Mouse (Mus musculus): ENCODE measurements around the gene Brms1l. TPM values are rescaled to one million over a fixed set of nuclear protein-coding genes. Genes with fewer than 3 reads are reported as not detected.

The Brms1l gene
- polyA plus RNA-seq (2012; rRNA removed), result 19.3 and 23.7 TPM in 2 replicates

GRCm38 (mm10) chr12:55836199-55836951 lies at the start of gene Brms1l:
Gene Brms1l (plus strand): TSS chr12:55836324.

GRCm38 (mm10) chr12:55820661-55821314 lies 15.3 kb upstream of the Brms1l start, which contains the start of gene Ralgapa1:
Gene Ralgapa1 (minus strand): TSS chr12:55821167.

Other genes starting within 250 kb of the Brms1l start
- gene Insm2, start 236.9 kb upstream of the Brms1l start, polyA plus RNA-seq (2012; rRNA removed), result not detected in 2 replicates
- 8.0 and 9.5 TPM in 2 replicates for gene Ralgapa1, start 15.2 kb upstream of the Brms1l start, polyA plus RNA-seq (2012; rRNA removed)

All from liver, embryonic 14 days (tissue).